Mouse (Mus musculus): ENCODE results near the gene Cdh4.

GRCm38 (mm10) chr2:179615906-179616305 lies 173.7 kb downstream of the Cdh4 start:
- TF ChIP-seq CTCF (IDR thresholded peaks at IDR 0.05; ENCODE audit: borderline replicate concordance, insufficient read depth, low read depth, low read length) (no peak), POLR2A (IDR thresholded peaks at IDR 0.05; ENCODE audit: borderline replicate concordance, insufficient read depth, low read length) (no peak)

Measured in cerebellum, adult 2 months (tissue).